Mouse (Mus musculus) forebrain, embryonic 16.5 days (tissue): ENCODE results near the gene 6030458C11Rik. TPM values are rescaled to one million over a fixed set of nuclear protein-coding genes. Genes with fewer than 3 reads are reported as not detected.
"Not testable (repeated sequence)": the region's sequence is repeated elsewhere in the genome, so short reads cannot be mapped to it uniquely, and the experiment has no call there.

Experiments
- ATAC-seq: fragments of 200-750 bp; cut with Nextera tagmentation; 2 replicates; pipeline ENCODE4 v1.8.0; 2017; ENCODE audit warnings: mild to moderate bottlenecking, moderate library complexity
- H3K27ac ChIP-seq: fragments of 300-500 bp; sonication (generic); 2 replicates; pipeline ENCODE4 v1.5.1; 2014; ENCODE audit warnings: low read length, control low read depth
- H3K27me3 ChIP-seq: fragments of 300-500 bp; sonication (generic); replicated peaks from 2 replicates; pipeline ENCODE4 v1.6.1; 2014; ENCODE audit warnings: low read length; ENCODE audit not compliant: control insufficient read depth, insufficient read depth
- H3K36me3 ChIP-seq: fragments of 300-500 bp; sonication (generic); 2 replicates; pipeline ENCODE4 v1.6.1; 2014; ENCODE audit not compliant: control insufficient read depth, insufficient read depth
- H3K4me1 ChIP-seq: fragments of 300-500 bp; sonication (generic); replicated peaks from 2 replicates; pipeline ENCODE4 v1.6.1; 2014; ENCODE audit warnings: low read length; ENCODE audit not compliant: control insufficient read depth, insufficient read depth
- H3K4me2 ChIP-seq: fragments of 300-500 bp; sonication (generic); 2 replicates; pipeline ENCODE4 v1.6.1; 2014; ENCODE audit warnings: mild to moderate bottlenecking, low read length, control low read depth
- H3K4me3 ChIP-seq: fragments of 300-500 bp; sonication (generic); replicated peaks from 2 replicates; pipeline ENCODE4 v1.5.1; 2014; ENCODE audit warnings: mild to moderate bottlenecking, low read length, control low read depth
- H3K9ac ChIP-seq: fragments of 300-500 bp; sonication (generic); replicated peaks from 2 replicates; pipeline ENCODE4 v1.6.1; 2014; ENCODE audit warnings: low read depth, low read length, control low read depth
- H3K9me3 ChIP-seq: fragments of 300-500 bp; sonication (generic); 2 replicates; pipeline ENCODE4 v1.6.1; 2016; ENCODE audit warnings: low read length; ENCODE audit not compliant: control insufficient read depth
- WGBS: fragments of 180-500 bp; shearing (Covaris S2); extraction: QIAGEN DNeasy Blood & Tissue Kit; methylation state at CpG from one replicate; pipeline ENCODE4 v1.1.7; 2014; 5-methylcytosine and 5-hydroxymethylcytosine counted together
- polyA plus RNA-seq: library from polyadenylated mRNA; unstranded; fragments of >200 nt; fragmentation: Nextera tagmentation; extraction: Ambion mirVana; gene quantifications from 2 replicates; pipeline ENCODE4 v1.2.1, GENCODE M21; 2015

6030458C11Rik gene
- polyA plus RNA-seq, 1 experiment from 2014 or later = 36.9 TPM

DNA sequence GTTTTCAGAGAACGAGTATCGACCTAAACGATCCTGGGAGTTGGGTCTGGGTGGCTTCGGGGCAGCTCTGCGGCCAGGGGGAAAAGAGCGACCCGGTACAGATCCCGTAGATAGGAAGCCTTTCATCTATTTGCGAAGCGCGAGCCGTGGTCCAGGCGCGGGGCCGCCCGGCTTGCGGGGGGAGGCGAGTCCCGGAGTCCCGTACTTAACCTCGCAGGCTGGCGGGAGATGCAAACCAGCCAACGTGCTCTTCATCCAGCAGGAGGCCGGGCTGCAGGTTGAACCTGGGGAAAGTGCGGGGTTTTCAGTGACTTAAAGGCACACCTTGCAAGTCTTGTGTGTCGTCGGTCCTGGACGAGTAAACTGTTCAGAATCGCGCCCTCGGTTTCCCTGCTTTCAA, 516 bp upstream of the 6030458C11Rik start:
- under 1% methylated on average over 31 of the region's 31 CpGs for WGBS
- H3K4me1 ChIP-seq = peaks cover 20% of the 10 kb centered on the region
- peaks cover 24% of the 10 kb centered on the region for H3K36me3 ChIP-seq
- no peaks in the 10 kb centered on the region for H3K27me3 ChIP-seq
- H3K27ac ChIP-seq = peak overlapping the region; percentile 46
- peak overlapping the region; percentile 99 for H3K4me3 ChIP-seq
- no peaks in the 10 kb centered on the region for H3K9me3 ChIP-seq
- H3K4me2 ChIP-seq = peak overlapping the region; percentile 81
- H3K9ac ChIP-seq = peak overlapping the region; percentile 85
- ATAC-seq = peak; percentile 42

DNA sequence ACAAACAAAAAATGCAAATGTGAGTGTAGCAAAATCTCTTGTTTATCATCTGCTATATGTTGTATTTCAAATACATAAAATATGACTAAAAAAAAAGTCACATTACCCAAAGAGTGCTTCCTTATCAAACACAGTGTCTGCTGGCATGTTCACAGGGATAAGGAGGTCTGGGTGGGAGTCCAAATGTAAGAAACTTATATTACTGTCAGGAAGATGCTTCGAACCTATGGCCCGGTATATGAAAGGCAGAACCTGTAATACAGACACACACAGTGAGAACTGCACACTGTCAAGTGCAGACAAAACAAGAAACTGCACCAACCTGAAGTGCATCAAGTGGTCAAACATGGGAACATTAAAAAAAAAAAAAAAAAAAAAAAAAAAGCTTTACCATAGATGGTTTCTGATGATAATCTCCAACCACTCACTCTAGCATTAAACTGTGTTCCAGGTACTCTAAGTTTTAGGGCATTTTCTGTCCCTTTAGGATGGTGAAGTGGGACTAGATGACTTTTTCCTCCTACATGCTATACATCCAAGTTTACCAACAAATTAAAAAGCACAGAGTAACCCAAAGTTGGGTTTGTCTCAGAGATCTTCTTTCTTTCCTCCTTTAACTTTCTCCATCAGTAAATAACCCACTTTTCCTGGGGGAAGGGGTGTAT, 862 bp downstream of the 6030458C11Rik start:
- Histone ChIP-seq H3K4me3 (peak overlapping the region; percentile 99), H3K4me1 (peaks cover 20% of the 10 kb centered on the region), H3K27me3 (no peaks in the 10 kb centered on the region), H3K9me3 (no peaks in the 10 kb centered on the region), H3K36me3 (peaks cover 19% of the 10 kb centered on the region), H3K4me2 (peak overlapping the region; percentile 89), H3K9ac (peak overlapping the region; percentile 94), H3K27ac (no peak overlapping the region)
- no peak for ATAC-seq
- 92% methylated on average over 2 of the region's 2 CpGs for WGBS

DNA sequence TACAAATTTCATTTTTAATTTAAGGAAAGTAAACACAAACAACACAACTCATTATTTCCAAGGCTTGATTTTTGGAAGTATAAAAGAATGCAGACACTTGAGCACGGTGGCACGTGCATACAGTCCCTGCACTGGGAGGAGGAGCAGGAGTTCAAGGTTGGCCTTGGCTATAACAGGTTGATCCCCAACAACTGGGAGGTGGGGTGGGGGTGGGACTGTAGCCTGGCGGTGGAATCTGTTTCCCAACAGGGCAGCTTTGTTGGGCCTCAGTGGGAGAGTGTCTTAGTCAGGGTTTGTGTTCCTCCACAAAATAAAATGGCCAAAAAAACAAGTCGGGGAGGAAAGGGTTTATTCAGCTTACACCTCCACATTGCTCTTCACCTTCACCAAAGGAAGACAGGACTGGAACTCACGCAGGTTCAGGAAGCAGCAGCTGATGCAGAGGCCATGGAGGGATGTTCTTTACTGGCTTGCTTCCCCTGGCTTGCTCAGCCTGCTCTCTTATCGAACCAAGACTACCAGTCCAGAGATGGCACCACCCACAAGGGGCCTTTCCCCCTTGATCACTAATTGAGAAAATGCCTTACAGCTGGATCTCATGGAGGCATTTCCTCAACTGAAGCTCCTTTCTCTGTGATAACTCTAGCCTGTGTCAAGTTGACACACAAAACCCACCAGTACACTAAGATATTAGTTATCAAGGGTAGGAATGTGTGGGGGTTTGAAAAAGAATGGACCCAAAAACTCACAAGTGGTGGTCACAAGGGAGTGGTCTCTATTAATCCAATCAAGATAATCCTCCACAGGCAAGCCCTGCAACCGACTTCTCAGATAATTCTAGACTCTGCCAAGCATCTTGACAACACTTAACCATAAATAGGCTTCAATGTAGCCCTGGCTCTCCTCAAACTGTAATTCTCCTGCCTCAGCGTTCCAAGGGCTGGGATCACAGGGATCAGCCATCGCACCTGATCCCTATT, 1.7 kb downstream of the 6030458C11Rik start:
- no peak overlapping the region for H3K4me2 ChIP-seq
- no peak overlapping the region for H3K4me3 ChIP-seq
- WGBS = 73% methylated on average over 9 of the region's 9 CpGs

DNA sequence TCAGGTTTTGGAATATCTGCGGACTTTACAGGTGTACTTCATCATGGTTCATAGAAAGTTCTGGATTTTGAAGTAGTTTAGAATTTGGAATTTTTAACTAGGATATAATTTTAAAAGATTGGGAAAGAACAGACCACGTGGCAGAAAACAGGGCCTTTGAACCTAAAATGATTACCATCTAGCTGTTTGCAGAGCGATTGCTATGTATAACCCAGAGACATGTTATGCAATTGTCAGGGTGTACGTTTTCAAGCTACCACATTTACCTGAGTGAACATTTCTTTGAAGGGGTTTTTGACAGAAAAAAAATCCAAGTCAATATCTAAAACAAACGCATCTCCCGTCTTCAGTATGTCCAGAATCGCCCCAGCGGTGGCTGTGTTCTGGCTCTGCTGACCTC, 6.9 kb downstream of the 6030458C11Rik start:
- peaks cover 46% of the 10 kb centered on the region for H3K36me3 ChIP-seq

More for the DNA sequence above, 1.7 kb downstream of the 6030458C11Rik start:
- H3K9me3 ChIP-seq = no peaks in the 10 kb centered on the region
- H3K27me3 ChIP-seq = no peaks in the 10 kb centered on the region
- H3K9ac ChIP-seq = no peak overlapping the region
- no peak overlapping the region for H3K27ac ChIP-seq
- peaks cover 20% of the 10 kb centered on the region for H3K36me3 ChIP-seq
- H3K4me1 ChIP-seq = peaks cover 20% of the 10 kb centered on the region
- ATAC-seq = no peak

DNA sequence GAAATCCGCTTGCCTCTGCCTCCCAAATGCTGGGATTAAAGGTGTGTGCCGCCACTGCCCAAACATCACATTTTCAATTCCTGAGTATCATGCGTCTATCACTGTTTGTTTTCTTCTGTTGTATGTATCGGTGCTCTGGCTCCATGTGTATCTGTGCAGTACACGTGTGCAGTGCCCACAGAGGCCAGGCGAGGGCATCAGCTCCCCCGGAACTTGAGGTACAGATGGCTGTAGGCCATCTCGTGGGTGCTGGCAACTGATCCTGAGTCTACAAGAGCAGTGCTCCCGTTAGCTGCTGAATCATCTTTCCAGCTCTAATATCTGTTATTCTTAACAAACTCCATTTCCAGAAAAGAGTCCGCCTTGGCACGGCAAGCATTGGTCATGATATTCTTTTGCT, 11.8 kb downstream of the 6030458C11Rik start:
- H3K9ac ChIP-seq = no peak overlapping the region
- H3K4me3 ChIP-seq = no peak overlapping the region
- H3K36me3 ChIP-seq = peaks cover 47% of the 10 kb centered on the region
- ATAC-seq = no peak
- H3K9me3 ChIP-seq = no peaks in the 10 kb centered on the region
- H3K27ac ChIP-seq = no peak overlapping the region
- H3K4me1 ChIP-seq = no peaks in the 10 kb centered on the region
- H3K4me2 ChIP-seq = no peak overlapping the region
- H3K27me3 ChIP-seq = no peaks in the 10 kb centered on the region
- WGBS = 97% methylated on average over 11 of the region's 11 CpGs

More for the DNA sequence above, 6.9 kb downstream of the 6030458C11Rik start:
- no peaks in the 10 kb centered on the region for H3K4me1 ChIP-seq
- H3K27ac ChIP-seq = no peak overlapping the region
- no peak for ATAC-seq
- no peaks in the 10 kb centered on the region for H3K27me3 ChIP-seq
- no peak overlapping the region for H3K4me2 ChIP-seq
- H3K4me3 ChIP-seq = no peak overlapping the region
- WGBS = 97% methylated on average over 8 of the region's 8 CpGs
- H3K9ac ChIP-seq = no peak overlapping the region
- H3K9me3 ChIP-seq = no peaks in the 10 kb centered on the region

DNA sequence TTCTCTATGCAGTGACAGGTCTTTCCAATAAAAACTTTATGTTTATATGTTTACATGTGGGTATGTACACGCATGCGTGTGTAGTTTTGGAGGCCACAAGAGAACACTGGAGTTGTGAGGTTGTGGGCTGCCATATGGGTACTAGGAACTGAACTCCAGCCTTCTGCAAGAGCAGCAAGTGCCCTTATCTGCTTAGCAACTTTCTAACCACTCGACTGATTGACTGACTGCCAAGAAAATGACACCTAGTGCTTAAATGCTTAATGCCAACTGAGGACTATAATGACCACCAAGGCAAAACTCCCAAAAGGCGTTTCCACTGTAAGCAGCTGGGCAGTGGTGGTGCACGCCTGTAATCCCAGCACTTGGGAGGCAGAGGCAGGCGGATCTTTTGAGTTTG, 15.1 kb downstream of the 6030458C11Rik start:
- H3K27ac ChIP-seq = no peak overlapping the region
- ATAC-seq = no peak
- H3K4me1 ChIP-seq = no peaks in the 10 kb centered on the region
- 88% methylated on average over 6 of the region's 6 CpGs for WGBS
- H3K9ac ChIP-seq = no peak overlapping the region
- H3K4me3 ChIP-seq = no peak overlapping the region
- no peak overlapping the region for H3K4me2 ChIP-seq
- no peaks in the 10 kb centered on the region for H3K27me3 ChIP-seq
- H3K36me3 ChIP-seq = peaks cover 26% of the 10 kb centered on the region
- H3K9me3 ChIP-seq = no peaks in the 10 kb centered on the region

DNA sequence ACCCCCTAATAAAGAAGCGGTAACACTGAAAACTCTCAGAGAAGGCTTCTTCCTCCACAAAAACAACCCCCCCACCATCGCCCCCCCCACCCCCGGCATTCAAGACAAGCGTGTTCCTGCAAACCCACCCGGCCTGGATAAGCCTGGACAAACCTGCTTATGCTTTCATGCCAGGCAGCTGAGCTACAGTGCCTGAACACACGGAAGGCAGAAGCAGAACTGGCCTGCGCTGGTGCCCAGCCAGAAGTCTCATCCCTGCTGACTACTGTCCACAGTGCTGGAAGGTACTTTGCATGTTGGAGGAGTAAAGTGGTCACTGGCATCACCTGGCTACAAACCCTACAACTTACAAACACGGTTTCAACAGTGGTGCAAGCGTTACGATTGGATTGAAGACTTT, 17.4 kb downstream of the 6030458C11Rik start:
- no peaks in the 10 kb centered on the region for H3K4me1 ChIP-seq
- ATAC-seq = no peak
- H3K36me3 ChIP-seq = peaks cover 17% of the 10 kb centered on the region
- H3K27ac ChIP-seq = no peak overlapping the region
- H3K4me2 ChIP-seq = no peak overlapping the region
- no peak overlapping the region for H3K4me3 ChIP-seq
- no peak overlapping the region for H3K9ac ChIP-seq
- no peaks in the 10 kb centered on the region for H3K27me3 ChIP-seq
- WGBS = 94% methylated on average over 10 of the region's 10 CpGs
- no peaks in the 10 kb centered on the region for H3K9me3 ChIP-seq

DNA sequence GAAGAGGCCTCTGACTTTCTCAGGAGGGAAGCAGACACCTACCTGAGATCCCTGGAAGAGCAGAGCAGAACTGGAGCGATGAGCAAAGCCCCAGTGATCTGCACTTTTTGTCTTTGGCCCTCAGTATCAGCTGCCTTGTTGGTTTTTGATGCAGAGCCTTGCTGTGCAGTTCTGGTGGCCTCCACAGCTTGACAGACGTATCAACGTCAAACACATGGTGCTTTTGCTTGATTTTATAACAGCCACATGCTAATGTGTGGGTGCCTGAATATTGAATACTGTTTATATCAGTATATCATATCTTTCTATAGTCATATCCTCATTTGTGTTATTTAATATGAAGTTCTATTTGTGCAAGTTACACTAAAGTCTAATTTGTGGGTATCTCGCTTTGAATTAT, 19.4 kb downstream of the 6030458C11Rik start:
- no peaks in the 10 kb centered on the region for H3K4me1 ChIP-seq
- ATAC-seq = no peak
- H3K9ac ChIP-seq = no peak overlapping the region
- H3K27me3 ChIP-seq = no peaks in the 10 kb centered on the region
- no peak overlapping the region for H3K4me3 ChIP-seq
- H3K4me2 ChIP-seq = no peak overlapping the region
- peaks cover 5% of the 10 kb centered on the region for H3K36me3 ChIP-seq
- WGBS = 76% methylated on average over 4 of the region's 4 CpGs
- no peak overlapping the region for H3K27ac ChIP-seq
- H3K9me3 ChIP-seq = no peaks in the 10 kb centered on the region

DNA sequence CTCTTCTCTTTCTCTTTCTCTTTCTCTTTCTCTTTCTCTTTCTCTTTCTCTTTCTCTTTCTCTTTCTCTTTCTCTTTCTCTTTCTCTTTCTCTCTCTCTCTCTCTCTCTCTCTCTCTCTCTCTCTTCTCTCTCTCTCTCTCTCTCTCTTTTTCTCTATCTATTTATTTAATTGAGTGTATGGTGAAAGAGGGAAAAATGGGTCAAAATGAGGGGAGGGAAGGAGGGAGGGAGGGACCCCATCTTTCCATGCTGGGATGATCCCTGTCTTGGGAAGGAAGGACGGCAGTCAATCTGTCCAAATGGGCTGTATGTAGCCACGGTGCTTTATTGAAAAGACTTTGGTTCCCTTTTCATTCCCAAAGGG, 23.3 kb downstream of the 6030458C11Rik start:
- not testable (repeated sequence) for H3K27ac ChIP-seq, H3K4me2 ChIP-seq, ATAC-seq, H3K9ac ChIP-seq, H3K4me1 ChIP-seq, H3K27me3 ChIP-seq, H3K9me3 ChIP-seq, H3K36me3 ChIP-seq, H3K4me3 ChIP-seq
- 69% methylated on average over 2 of the region's 2 CpGs for WGBS
